Mouse (Mus musculus): Measurements from ENCODE around the gene Pnrc1.
A peak's percentile ranks its signal among the peaks of the same experiment; 100 is the strongest.
"Not testable (repeated sequence)": the region's sequence is repeated elsewhere in the genome, so short reads cannot be mapped to it uniquely, and the experiment has no call there.

Gene Pnrc1

GRCm38 (mm10) chr4:33290002-33290401 lies at the start of gene Pnrc1:
Gene Pnrc1 (minus strand): TSS chr4:33290163.
- peak in 1 of 2 experiments; percentile 21 for DNase-seq

- no peak for DNase-seq
These were observed 48.0 kb upstream of the Pnrc1 start for GRCm38 (mm10) chr4:33337999-33338398.

- no peak for DNase-seq
These were observed 43.0 kb upstream of the Pnrc1 start for GRCm38 (mm10) chr4:33332956-33333455.

GRCm38 (mm10) chr4:33331147-33331546 lies 41.2 kb upstream of the Pnrc1 start:
- no peak for DNase-seq

- DNase-seq, result no peak
These were observed 25.9 kb upstream of the Pnrc1 start for GRCm38 (mm10) chr4:33315840-33316239.

- not testable (repeated sequence) for DNase-seq
These were observed 24.2 kb upstream of the Pnrc1 start for GRCm38 (mm10) chr4:33314150-33314549.

- DNase-seq, result no peak
These were observed 21.0 kb upstream of the Pnrc1 start for GRCm38 (mm10) chr4:33310840-33311437.

GRCm38 (mm10) chr4:33309764-33310757 lies 20.1 kb upstream of the Pnrc1 start, which contains the start of gene Rngtt:
Gene Rngtt (plus strand): TSS chr4:33310311.
- DNase-seq, result peak; percentile 92 to 97

GRCm38 (mm10) chr4:33307146-33307545 lies 17.2 kb upstream of the Pnrc1 start:
- DNase-seq, result no peak

GRCm38 (mm10) chr4:33303057-33303456 lies 13.1 kb upstream of the Pnrc1 start:
- DNase-seq, result no peak

GRCm38 (mm10) chr4:33300891-33301665 lies 11.1 kb upstream of the Pnrc1 start:
- not testable (repeated sequence) for DNase-seq

GRCm38 (mm10) chr4:33292409-33293370 lies 2.7 kb upstream of the Pnrc1 start:
- DNase-seq, result peak; percentile 78 to 85

- no peak for DNase-seq
These were observed 915 bp upstream of the Pnrc1 start for GRCm38 (mm10) chr4:33290878-33291277.

GRCm38 (mm10) chr4:33289106-33289650 lies 785 bp downstream of the Pnrc1 start:
- DNase-seq, result no peak

GRCm38 (mm10) chr4:33285448-33285847 lies 4.5 kb downstream of the Pnrc1 start:
- no peak for DNase-seq

GRCm38 (mm10) chr4:33284083-33284880 lies 5.7 kb downstream of the Pnrc1 start:
- no peak for DNase-seq

GRCm38 (mm10) chr4:33281891-33282685 lies 7.9 kb downstream of the Pnrc1 start:
- DNase-seq, result no peak

- DNase-seq, result no peak
These were observed 16.5 kb downstream of the Pnrc1 start for GRCm38 (mm10) chr4:33273437-33273836.

Measured in cerebellum, postnatal 25 days (tissue).